Mouse (Mus musculus): ENCODE measurements around the gene March9. TPM values are rescaled to one million over a fixed set of nuclear protein-coding genes. Genes with fewer than 3 reads are reported as not detected.
A peak's percentile ranks its signal among the peaks of the same experiment; 100 is the strongest.
"Not testable (repeated sequence)": the region's sequence is repeated elsewhere in the genome, so short reads cannot be mapped to it uniquely, and the experiment has no call there.

Gene March9
- polyA plus RNA-seq, 1 experiment from 2014 or later: 1.1 TPM

GRCm38 (mm10) chr10:127066519-127067018 is 6.6 kb upstream of the March9 start:
- Histone ChIP-seq H3K4me3 (peak overlapping the region; percentile 26), H3K36me3 (replicated peaks) (peaks cover 48% of the 10 kb centered on the region), H3K27me3 (ENCODE audit: poor library complexity, severe bottlenecking) (peaks cover 5% of the 10 kb centered on the region), H3K9me3 (no peaks in the 10 kb centered on the region), H3K27ac (no peak overlapping the region), H3K4me1 (peaks cover 68% of the 10 kb centered on the region)
- no peak for DNase-seq (ENCODE audit: extremely low spot score, low spot score)
- WGBS: 90% methylated on average over 14 of the region's 14 CpGs

DNA sequence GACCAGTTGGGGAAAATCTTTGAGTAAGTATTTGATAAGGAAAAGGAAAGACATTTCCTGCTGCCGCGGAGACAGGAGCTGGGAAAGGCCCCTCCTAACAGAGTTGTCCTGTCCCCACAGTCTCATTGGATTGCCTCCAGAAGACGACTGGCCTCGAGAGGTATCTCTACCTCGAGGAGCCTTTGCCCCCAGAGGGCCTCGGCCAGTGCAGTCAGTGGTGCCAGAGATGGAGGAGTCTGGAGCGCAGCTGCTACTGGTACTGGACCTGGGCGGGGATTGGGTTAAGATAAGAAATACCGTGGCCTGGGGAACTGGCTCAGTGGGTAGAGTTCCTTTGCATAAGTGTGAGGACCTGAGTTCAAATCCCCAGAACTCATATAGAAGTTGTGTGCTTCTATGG is 6.0 kb upstream of the March9 start:
- Histone ChIP-seq H3K4me3 (peak overlapping the region; percentile 25; the same call in 1 of the 2 replicates), H3K4me1 (peaks cover 70% of the 10 kb centered on the region), H3K9me3 (no peaks in the 10 kb centered on the region), H3K36me3 (replicated peaks) (peaks cover 48% of the 10 kb centered on the region), H3K27ac (no peak overlapping the region), H3K27me3 (ENCODE audit: poor library complexity, severe bottlenecking) (peaks cover 11% of the 10 kb centered on the region)
- 91% methylated on average over 9 of the region's 9 CpGs for WGBS
- DNase-seq (ENCODE audit: extremely low spot score, low spot score): no peak

GRCm38 (mm10) chr10:127063913-127064870 is 4.2 kb upstream of the March9 start:
- Histone ChIP-seq H3K4me1 (peaks cover 77% of the 10 kb centered on the region), H3K36me3 (replicated peaks) (peaks cover 48% of the 10 kb centered on the region), H3K4me3 (peak overlapping the region; percentile 86), H3K27me3 (ENCODE audit: poor library complexity, severe bottlenecking) (peaks cover 29% of the 10 kb centered on the region), H3K9me3 (no peaks in the 10 kb centered on the region), H3K27ac (peak overlapping the region; percentile 99)
- 16% methylated on average over 37 of the region's 37 CpGs for WGBS
- DNase-seq (ENCODE audit: extremely low spot score, low spot score): no peak

DNA sequence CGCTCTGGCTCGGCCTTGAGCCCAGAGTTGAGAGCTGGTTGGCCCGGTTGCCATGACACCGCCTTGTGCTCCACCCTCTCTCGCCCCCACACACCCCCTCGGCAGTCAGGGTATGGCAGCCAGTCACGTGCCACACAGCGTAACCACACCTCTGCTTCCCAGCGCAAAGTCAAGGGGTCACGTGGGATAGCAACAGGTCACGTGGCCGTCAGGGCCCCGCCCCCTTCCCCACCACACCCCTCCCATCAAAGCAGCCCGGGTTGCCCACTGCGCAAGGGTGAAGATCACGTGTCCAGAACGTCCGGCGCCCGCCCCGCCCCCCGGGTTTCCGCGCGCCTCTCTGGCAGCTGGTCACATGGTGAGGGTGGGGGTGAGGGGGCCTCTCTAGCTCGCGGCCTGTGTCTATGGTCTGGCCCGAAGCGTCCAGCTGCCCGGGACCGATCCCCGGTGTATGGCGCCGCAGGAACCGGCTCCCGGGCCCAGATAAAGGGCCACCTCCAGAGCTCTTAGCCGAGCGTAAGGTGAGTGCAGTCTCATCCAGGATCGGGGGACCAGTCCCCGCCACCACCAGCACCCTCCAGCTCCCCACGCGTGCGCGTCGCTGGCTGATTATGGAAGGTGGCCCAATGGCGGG is 3.4 kb upstream of the March9 start, which contains the start of gene Cdk4:
Gene Cdk4, plus strand, starts transcription at position 296 of the 634 bp plus-strand sequence.
- Histone ChIP-seq H3K9me3 (no peaks in the 10 kb centered on the region), H3K4me3 (peak within 1 kb of the TSS; percentile 86), H3K27me3 (ENCODE audit: poor library complexity, severe bottlenecking) (peaks cover 37% of the 10 kb centered on the region), H3K27ac (peak within 1 kb of the TSS; percentile 99), H3K36me3 (replicated peaks) (peaks cover 43% of the 10 kb centered on the region), H3K4me1 (peaks cover 77% of the 10 kb centered on the region)
- under 1% methylated on average over 46 of the region's 46 CpGs for WGBS
- peak; percentile 100 for DNase-seq (ENCODE audit: extremely low spot score, low spot score)

GRCm38 (mm10) chr10:127062503-127062902 is 2.5 kb upstream of the March9 start:
- Histone ChIP-seq H3K4me1 (peaks cover 75% of the 10 kb centered on the region), H3K4me3 (peak overlapping the region; percentile 86; the same call in 1 of the 2 replicates)

GRCm38 (mm10) chr10:127062101-127062500 is 2.1 kb upstream of the March9 start:
- not testable (repeated sequence) for H3K9me3 ChIP-seq; H3K27ac ChIP-seq; DNase-seq (ENCODE audit: extremely low spot score, low spot score); H3K4me3 ChIP-seq
- 85% methylated on average over 4 of the region's 4 CpGs for WGBS
- Histone ChIP-seq H3K27me3 (ENCODE audit: poor library complexity, severe bottlenecking) (peaks cover 42% of the 10 kb centered on the region), H3K36me3 (replicated peaks) (peaks cover 36% of the 10 kb centered on the region), H3K4me1 (peaks cover 72% of the 10 kb centered on the region)

More at GRCm38 (mm10) chr10:127062503-127062902, 2.5 kb upstream of the March9 start:
- H3K9me3 ChIP-seq: no peaks in the 10 kb centered on the region
- H3K36me3 ChIP-seq (replicated peaks): peaks cover 36% of the 10 kb centered on the region
- peak overlapping the region; percentile 99; the same call in 1 of the 2 replicates for H3K27ac ChIP-seq
- peaks cover 42% of the 10 kb centered on the region for H3K27me3 ChIP-seq (ENCODE audit: poor library complexity, severe bottlenecking)
- 81% methylated on average over 5 of the region's 5 CpGs for WGBS
- DNase-seq (ENCODE audit: extremely low spot score, low spot score): no peak

DNA sequence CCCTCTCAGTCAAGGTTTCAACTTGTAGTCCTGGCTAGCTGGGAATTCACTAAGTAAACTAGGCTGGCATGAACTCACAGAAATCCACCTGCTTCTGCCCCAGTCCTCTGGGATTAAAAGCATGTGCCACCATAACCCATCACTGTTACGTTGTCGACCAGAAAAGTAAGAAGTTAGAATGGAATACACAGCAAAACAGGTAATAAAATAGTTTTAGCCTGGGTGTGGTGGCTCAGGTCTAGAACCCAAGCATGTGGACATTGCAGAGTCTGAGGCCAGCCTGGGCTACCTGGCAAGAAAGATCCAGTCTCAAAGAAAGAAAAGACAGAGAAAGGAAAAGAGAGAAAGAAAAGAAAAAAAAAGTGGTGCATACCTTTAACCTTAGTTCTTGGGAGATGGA is 1.5 kb upstream of the March9 start:
- H3K9me3 ChIP-seq: no peaks in the 10 kb centered on the region
- WGBS: 77% methylated on average over 2 of the region's 2 CpGs

DNA sequence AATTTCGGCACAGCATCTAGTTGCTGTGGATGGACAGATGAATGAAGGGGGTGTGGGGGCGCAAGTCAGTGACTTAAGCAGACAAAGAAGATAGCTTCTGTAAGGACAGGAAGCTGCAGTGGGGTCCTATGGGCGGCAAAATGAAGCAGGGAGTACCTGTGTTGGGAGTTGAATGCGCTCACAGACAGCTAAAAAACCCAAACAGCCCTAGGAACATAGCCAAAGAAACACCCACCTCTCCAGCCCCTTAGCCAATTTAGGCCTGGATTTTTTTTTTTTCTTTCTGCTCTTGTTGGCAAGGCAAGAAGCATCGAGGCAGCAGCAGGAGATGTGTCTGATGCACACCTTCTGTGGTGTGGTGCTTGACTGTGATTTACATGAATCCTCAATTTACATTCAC is 1.1 kb upstream of the March9 start:
- peaks cover 66% of the 10 kb centered on the region for H3K4me1 ChIP-seq
- peaks cover 42% of the 10 kb centered on the region for H3K27me3 ChIP-seq (ENCODE audit: poor library complexity, severe bottlenecking)
- no peak for DNase-seq (ENCODE audit: extremely low spot score, low spot score)
- H3K36me3 ChIP-seq (replicated peaks): peaks cover 36% of the 10 kb centered on the region
- H3K4me3 ChIP-seq: peak overlapping the region; percentile 97
- peak overlapping the region; percentile 65 for H3K27ac ChIP-seq
- H3K9me3 ChIP-seq: no peaks in the 10 kb centered on the region
- WGBS: 29% methylated on average over 5 of the region's 5 CpGs

More for the DNA sequence above, 1.5 kb upstream of the March9 start:
- 0 out of 2 replicates have a peak overlapping the region, but pooled peaks have one; percentile 65 for H3K27ac ChIP-seq
- DNase-seq (ENCODE audit: extremely low spot score, low spot score): no peak
- H3K36me3 ChIP-seq (replicated peaks): peaks cover 36% of the 10 kb centered on the region
- peaks cover 68% of the 10 kb centered on the region for H3K4me1 ChIP-seq
- peak overlapping the region; percentile 97; the same call in 1 of the 2 replicates for H3K4me3 ChIP-seq
- peaks cover 42% of the 10 kb centered on the region for H3K27me3 ChIP-seq (ENCODE audit: poor library complexity, severe bottlenecking)

- H3K9me3 ChIP-seq: no peaks in the 10 kb centered on the region
- H3K27ac ChIP-seq: peak overlapping the region; percentile 96
- peaks cover 49% of the 10 kb centered on the region for H3K4me1 ChIP-seq
- peak overlapping the region; percentile 97 for H3K4me3 ChIP-seq
- peaks cover 42% of the 10 kb centered on the region for H3K27me3 ChIP-seq (ENCODE audit: poor library complexity, severe bottlenecking)
- H3K36me3 ChIP-seq (replicated peaks): peaks cover 36% of the 10 kb centered on the region
- WGBS: 1% methylated on average over 76 of the region's 92 CpGs
- DNase-seq (ENCODE audit: extremely low spot score, low spot score): peak; percentile 52
These were observed 613 bp downstream of the March9 start for GRCm38 (mm10) chr10:127059174-127059967.

DNA sequence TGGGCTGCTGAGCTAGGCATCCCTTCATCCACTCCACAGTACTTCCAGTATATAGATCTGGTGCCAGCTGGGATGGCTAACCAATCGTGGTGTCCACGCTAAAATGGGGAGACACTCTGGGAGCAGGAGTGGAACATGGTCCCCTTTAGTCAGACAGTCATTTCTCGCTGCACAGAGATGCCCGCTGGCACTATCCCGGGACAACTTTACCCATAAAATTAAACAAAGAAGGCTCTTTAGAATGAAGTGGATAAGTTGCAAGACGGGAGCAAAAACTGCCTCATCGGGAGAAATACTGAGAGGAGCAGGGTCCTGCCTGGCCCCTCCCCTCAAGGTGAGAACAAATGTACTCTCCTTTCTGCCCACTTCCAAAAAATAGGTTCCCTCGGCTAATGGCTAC is 1.3 kb downstream of the March9 start:
- peaks cover 42% of the 10 kb centered on the region for H3K27me3 ChIP-seq (ENCODE audit: poor library complexity, severe bottlenecking)
- H3K36me3 ChIP-seq (replicated peaks): peaks cover 40% of the 10 kb centered on the region
- peaks cover 47% of the 10 kb centered on the region for H3K4me1 ChIP-seq
- no peak for DNase-seq (ENCODE audit: extremely low spot score, low spot score)
- peak overlapping the region; percentile 96; the same call in 1 of the 2 replicates for H3K27ac ChIP-seq
- peak overlapping the region; percentile 97 for H3K4me3 ChIP-seq
- WGBS: 11% methylated on average over 8 of the region's 8 CpGs
- no peaks in the 10 kb centered on the region for H3K9me3 ChIP-seq

GRCm38 (mm10) chr10:127058161-127058560 is 1.8 kb downstream of the March9 start:
- DNase-seq (ENCODE audit: extremely low spot score, low spot score): peak; percentile 83
- Histone ChIP-seq H3K9me3 (no peaks in the 10 kb centered on the region), H3K36me3 (replicated peaks) (peaks cover 42% of the 10 kb centered on the region), H3K27ac (peak overlapping the region; percentile 2; the same call in 1 of the 2 replicates), H3K4me3 (peak overlapping the region; percentile 97), H3K4me1 (peaks cover 47% of the 10 kb centered on the region), H3K27me3 (ENCODE audit: poor library complexity, severe bottlenecking) (peaks cover 42% of the 10 kb centered on the region)
- WGBS: 2% methylated on average over 9 of the region's 9 CpGs

DNA sequence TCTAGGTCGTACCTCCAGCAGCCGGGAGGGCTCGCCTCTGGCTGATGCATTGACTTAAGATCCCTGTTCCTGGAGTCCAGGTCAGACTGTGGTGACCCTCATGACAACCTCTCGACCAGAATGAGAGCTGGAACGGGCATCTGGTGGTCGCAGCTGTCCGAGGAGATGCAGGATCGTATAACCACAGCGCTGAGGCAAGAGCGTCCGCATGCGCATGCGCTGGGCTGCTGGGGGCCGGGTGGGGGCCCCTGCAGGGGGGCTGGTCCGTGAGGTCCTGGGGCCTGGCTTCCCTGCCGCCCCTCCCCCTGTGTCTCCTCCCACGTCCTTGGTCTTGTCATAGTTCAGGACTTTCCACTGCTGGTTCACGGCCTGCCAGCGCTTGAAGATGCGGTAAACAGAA is 3.5 kb downstream of the March9 start:
- Histone ChIP-seq H3K36me3 (replicated peaks) (peaks cover 45% of the 10 kb centered on the region), H3K27ac (no peak overlapping the region), H3K4me1 (peaks cover 37% of the 10 kb centered on the region), H3K27me3 (ENCODE audit: poor library complexity, severe bottlenecking) (peaks cover 48% of the 10 kb centered on the region), H3K4me3 (no peak overlapping the region), H3K9me3 (no peaks in the 10 kb centered on the region)
- 92% methylated on average over 20 of the region's 20 CpGs for WGBS
- no peak for DNase-seq (ENCODE audit: extremely low spot score, low spot score)
